Mouse (Mus musculus) lung, adult 2 months (tissue): ENCODE results near the gene Zfp609.

Source experiments
- CTCF ChIP-seq: fragments of 200-500 bp; IDR thresholded peaks from 2 replicates; pipeline ENCODE4 v1.5.1; 2011; ENCODE audit warnings: mild to moderate bottlenecking, low read length, control low read depth; ENCODE audit not compliant: insufficient read depth
- POLR2A ChIP-seq: fragments of 200-500 bp; IDR thresholded peaks from 2 replicates; pipeline ENCODE4 v1.6.1; 2011; ENCODE audit warnings: low read depth, mild to moderate bottlenecking, control low read depth, low read length, borderline replicate concordance; ENCODE audit errors: extremely low read depth

- no peak for TF ChIP-seq CTCF
- no peak for TF ChIP-seq POLR2A
These were observed 100.9 kb downstream of the Zfp609 start for GRCm38 (mm10) chr9:65726431-65726830.
